Mouse (Mus musculus): ENCODE data around the gene Lrrc75b. TPM values are rescaled to one million over a fixed set of nuclear protein-coding genes. Genes with fewer than 3 reads are reported as not detected.
"Not testable (repeated sequence)": the region's sequence is repeated elsewhere in the genome, so short reads cannot be mapped to it uniquely, and the experiment has no call there.

The Lrrc75b gene
- total RNA-seq, 2 experiments from 2014 or later: 0.11 to 0.15 TPM

- no peak for DNase-seq
- no peak for TF ChIP-seq CTCF (IDR thresholded peaks at IDR 0.05)
- intact Hi-C loops (cut with DNase I): loop anchor here (1.0 to 10.0 kb wide), 5 partner anchors 49 to 368 kb away; partner anchors contain the start of gene Gm5134
- H3K27ac ChIP-seq: peak overlapping the region; percentile 84
- no peak overlapping the region for H3K4me3 ChIP-seq
These were observed 26.4 kb upstream of the Lrrc75b start for GRCm38 (mm10) chr10:75586553-75586879.

DNA sequence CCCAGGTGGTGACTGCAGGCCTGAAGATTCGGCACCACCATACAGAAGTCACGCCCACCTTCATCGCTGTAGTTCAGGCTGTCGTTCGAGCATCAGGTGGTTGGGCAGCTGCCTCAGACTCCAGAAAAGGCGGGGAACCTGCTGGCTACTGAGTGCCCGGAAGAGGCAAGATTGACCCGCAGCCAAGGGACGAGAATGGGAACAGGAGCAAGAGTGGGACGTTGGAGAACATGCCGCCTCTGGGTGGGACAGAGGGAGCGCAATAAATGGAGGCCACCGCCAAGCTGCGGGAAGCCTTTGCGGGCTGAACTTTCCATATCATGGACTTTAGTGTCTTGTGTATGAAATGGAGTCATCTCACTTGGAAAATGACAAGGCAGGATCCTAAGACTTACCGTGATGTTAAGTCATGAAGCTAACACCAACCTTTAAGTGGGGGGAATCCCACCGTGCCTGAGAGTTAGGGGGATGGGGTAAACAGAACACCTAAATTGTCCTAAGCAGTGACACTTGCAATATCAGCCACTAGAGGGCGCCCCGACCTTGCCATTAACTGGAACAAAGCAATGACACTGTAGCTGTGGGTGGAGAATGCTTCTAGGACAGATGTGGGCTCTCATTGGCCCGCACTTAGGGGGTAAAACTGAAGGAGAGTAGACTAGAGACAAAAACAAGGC, 25.9 kb upstream of the Lrrc75b start:
- no peak; the same call in 1 of the 2 replicates for TF ChIP-seq CTCF (IDR thresholded peaks at IDR 0.05)
- Histone ChIP-seq H3K27ac (peak overlapping the region; percentile 84), H3K4me3 (no peak overlapping the region; the same call in 1 of the 2 replicates)
- peak; percentile 91 for DNase-seq
- intact Hi-C loops (cut with DNase I): loop anchor here (1.0 to 10.0 kb wide), 5 partner anchors 49 to 369 kb away; partner anchors contain the start of gene Gm5134

DNA sequence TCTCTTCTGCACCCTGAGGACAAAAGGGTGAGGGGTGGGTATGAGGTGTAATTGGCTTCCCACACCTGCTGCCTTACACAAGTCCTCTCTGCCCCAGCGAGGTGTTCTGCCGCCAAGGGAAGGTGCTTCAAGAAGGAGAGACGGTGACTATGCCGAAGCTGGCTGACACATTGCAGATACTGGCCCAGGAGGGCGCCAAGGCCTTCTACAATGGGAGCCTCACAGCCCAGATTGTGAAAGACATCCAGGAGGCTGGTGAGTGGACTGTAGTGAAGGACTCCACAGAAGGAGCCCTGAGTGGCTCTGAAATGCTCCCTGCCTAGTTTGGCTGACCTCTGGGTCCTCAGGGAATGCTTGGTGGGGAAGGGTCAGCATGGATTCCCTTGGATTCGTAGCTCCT, 19.0 kb upstream of the Lrrc75b start:
- Histone ChIP-seq H3K27ac (no peak overlapping the region), H3K4me3 (no peak overlapping the region)
- intact Hi-C loops (cut with DNase I): no loop called here
- no peak for DNase-seq
- no peak for TF ChIP-seq CTCF (IDR thresholded peaks at IDR 0.05)

- H3K4me3 ChIP-seq: no peak overlapping the region
- no peak for DNase-seq
- intact Hi-C loops (cut with DNase I): no loop called here
- no peak overlapping the region for H3K27ac ChIP-seq
- no peak for TF ChIP-seq CTCF (IDR thresholded peaks at IDR 0.05)
These were observed 13.8 kb upstream of the Lrrc75b start for GRCm38 (mm10) chr10:75573965-75574364.

DNA sequence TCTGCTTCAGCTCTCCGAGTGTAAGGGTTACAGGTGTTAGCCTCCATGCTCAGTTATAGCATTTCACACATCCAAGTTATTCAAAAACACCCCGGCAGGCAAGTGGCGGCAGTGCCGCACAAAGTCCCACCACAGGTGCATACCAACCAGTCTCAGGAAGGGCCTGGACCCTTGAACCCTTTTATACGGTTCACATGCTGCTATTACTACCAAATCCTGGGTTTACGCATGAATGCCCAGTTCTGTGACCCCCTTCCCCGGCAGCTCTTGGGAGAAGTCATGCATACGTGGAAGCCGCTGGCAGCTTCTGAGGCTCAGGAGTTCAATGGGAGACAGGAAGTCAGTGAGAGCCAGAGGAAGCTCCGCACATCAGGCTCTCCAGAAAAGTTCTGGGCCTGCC, 13.1 kb upstream of the Lrrc75b start:
- no peak overlapping the region for H3K4me3 ChIP-seq
- H3K27ac ChIP-seq: no peak overlapping the region
- intact Hi-C loops (cut with DNase I): no loop called here
- no peak for TF ChIP-seq CTCF (IDR thresholded peaks at IDR 0.05)
- no peak for DNase-seq

DNA sequence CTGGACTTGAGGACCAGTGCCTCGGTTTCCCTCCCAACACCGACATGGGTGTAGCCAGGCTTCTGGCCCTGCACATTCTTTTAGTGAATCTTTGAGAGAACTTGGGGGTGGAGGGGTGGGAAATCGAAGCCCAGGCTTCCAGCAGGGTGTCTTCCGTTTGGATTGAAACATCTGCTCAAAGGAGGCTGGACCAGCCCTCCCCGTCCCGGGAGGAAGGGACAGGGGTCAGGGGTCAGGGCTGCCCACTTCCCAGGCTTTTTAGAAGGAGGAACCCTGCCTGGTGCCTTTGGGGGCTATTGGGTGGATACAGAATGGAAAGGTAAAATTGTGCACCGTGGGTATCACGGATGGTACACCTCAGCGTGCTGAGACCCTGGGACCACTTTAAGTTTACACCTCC, 11.8 kb upstream of the Lrrc75b start:
- Histone ChIP-seq H3K4me3 (no peak overlapping the region), H3K27ac (no peak overlapping the region)
- TF ChIP-seq CTCF (IDR thresholded peaks at IDR 0.05): no peak
- DNase-seq: no peak
- intact Hi-C loops (cut with DNase I): no loop called here

DNA sequence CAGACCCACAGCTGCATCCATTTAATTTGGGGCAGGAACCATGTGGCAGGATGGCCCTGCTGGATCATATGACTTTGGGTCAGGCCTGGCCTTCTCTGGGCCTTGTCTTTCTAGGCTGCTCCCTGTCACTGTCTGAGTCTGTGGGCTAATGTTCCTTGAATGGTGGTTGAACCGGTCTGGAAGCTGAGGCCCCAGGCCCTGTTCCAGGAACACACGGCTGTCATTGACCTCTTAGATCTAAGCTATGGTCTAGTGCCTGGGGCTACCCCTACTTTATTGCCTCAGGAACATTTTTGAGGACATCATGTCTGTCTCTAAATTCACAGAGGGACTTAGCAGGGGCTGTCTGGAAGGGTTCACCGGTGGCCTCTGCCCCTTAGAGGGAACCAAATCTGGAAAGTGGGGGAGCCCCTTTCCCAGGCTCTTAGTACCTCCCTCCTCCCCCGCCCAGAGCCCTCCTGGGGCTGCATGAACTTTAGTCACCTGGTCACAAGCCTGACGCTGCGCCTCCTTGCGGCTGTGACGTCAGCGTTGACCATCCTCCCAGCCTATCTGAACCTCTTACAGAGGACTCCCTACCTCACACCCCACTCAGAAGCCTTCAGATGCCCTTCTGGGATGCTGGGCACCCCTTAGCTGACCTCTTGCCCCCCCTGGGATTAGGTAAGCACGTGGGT, 11.0 kb upstream of the Lrrc75b start:
- no peak overlapping the region for H3K27ac ChIP-seq
- TF ChIP-seq CTCF (IDR thresholded peaks at IDR 0.05): no peak
- no peak overlapping the region for H3K4me3 ChIP-seq
- no peak for DNase-seq
- intact Hi-C loops (cut with DNase I): no loop called here

- TF ChIP-seq CTCF (IDR thresholded peaks at IDR 0.05): no peak
- no peak for DNase-seq
- no peak overlapping the region for H3K4me3 ChIP-seq
- no peak overlapping the region for H3K27ac ChIP-seq
- intact Hi-C loops (cut with DNase I): no loop called here
These were observed 8.7 kb upstream of the Lrrc75b start for GRCm38 (mm10) chr10:75568851-75569250.

DNA sequence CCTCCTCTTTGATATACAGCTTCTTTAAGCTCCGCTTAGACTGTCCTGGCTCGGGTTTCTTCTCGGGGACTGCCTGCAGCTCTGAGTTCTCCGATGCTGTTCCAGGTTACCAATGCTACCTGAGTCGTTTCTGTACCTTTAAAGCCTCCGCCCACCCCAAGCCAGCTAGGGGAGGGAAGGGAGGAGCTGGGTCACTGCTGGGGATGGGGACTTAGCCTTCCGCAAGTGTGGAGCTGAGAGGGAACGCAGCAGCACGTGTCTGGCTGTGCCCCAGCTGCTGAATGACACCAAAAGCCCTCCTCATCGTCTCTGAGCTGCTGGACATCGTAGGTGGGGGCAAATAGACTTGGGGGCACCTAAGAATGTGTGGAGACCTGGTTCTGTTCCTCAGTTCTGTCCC, 8.3 kb upstream of the Lrrc75b start:
- H3K27ac ChIP-seq: no peak overlapping the region
- intact Hi-C loops (cut with DNase I): no loop called here
- no peak for DNase-seq
- no peak for TF ChIP-seq CTCF (IDR thresholded peaks at IDR 0.05)
- H3K4me3 ChIP-seq: no peak overlapping the region

DNA sequence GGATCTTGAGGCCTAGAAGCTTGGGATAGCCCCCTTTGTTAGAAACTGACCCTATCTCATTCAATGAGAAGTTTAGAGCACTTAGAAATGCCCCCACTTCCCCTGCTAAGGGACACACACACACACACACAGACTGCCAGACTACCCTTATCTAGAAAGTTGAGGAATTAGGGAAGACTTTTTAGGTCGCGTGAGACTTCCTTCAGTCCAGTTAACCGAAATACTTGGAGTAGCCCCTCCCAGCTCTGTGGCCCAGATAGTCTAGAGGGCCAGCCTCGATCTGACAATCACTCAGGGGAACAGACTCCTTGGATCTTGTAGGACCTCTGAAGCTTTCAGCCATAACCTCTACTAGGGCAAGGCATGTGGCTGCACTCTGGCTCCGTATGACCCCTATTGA, 7.9 kb upstream of the Lrrc75b start:
- DNase-seq: no peak
- H3K27ac ChIP-seq: no peak overlapping the region
- H3K4me3 ChIP-seq: no peak overlapping the region
- intact Hi-C loops (cut with DNase I): no loop called here
- TF ChIP-seq CTCF (IDR thresholded peaks at IDR 0.05): no peak

DNA sequence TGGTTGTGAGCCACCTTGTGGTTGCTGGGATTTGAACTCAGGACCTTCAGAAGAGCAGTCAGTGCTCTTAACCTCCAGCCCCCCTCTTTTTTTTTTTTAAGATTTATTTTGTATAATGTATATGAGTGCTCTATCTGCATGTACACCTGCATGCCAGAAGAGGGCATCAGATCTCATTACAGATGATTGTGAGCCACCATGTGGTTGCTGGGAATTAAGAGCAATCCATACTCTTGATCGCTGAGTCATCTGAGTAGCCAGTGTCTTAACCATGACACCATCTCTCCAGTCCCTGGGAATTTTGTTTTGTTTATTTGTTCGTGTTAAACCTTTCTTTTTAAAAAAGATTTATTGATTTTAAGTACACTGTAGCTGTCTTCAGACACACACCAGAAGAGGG, 6.6 kb upstream of the Lrrc75b start:
- H3K4me3 ChIP-seq; DNase-seq; H3K27ac ChIP-seq; intact Hi-C loops (cut with DNase I): not testable (repeated sequence)

- no peak overlapping the region for H3K27ac ChIP-seq
- no peak for TF ChIP-seq CTCF (IDR thresholded peaks at IDR 0.05)
- DNase-seq: no peak
- intact Hi-C loops (cut with DNase I): no loop called here
- no peak overlapping the region for H3K4me3 ChIP-seq
These were observed 6.2 kb upstream of the Lrrc75b start for GRCm38 (mm10) chr10:75566321-75566720.

DNA sequence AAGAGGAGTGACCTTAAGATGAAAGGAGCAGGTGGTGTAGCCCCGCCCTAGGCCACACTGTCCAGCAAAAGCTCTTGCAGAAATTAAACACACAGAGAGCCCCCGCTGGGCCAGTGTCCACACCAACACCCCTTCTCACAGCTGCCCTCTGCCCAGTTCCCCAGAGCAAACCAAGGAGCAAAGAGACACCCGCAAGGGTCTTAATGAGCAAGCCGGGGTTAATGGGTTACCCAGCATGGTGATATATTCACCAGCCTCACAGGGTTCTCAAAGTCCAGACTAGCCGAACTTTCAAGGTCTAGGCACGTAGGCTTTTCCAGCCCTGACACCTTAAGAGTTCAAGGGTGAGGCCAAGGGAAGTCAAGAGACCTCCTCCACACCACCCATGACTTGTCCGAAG, 5.8 kb upstream of the Lrrc75b start:
- DNase-seq: no peak
- intact Hi-C loops (cut with DNase I): no loop called here
- no peak for TF ChIP-seq CTCF (IDR thresholded peaks at IDR 0.05)
- H3K27ac ChIP-seq: no peak overlapping the region
- H3K4me3 ChIP-seq: no peak overlapping the region

GRCm38 (mm10) chr10:75565436-75565835, 5.3 kb upstream of the Lrrc75b start:
- TF ChIP-seq CTCF (IDR thresholded peaks at IDR 0.05): no peak
- intact Hi-C loops (cut with DNase I): no loop called here
- no peak overlapping the region for H3K4me3 ChIP-seq
- DNase-seq: no peak
- H3K27ac ChIP-seq: no peak overlapping the region
